Mouse (Mus musculus) right cerebral cortex, postnatal 14 days (tissue): ENCODE results near the gene Atp10a.
A peak's percentile ranks its signal among the peaks of the same experiment; 100 is the strongest.

Experiments used
- DNase-seq: peaks from one replicate; pipeline ENCODE4 v3.0.0; 2022

The Atp10a gene

DNA sequence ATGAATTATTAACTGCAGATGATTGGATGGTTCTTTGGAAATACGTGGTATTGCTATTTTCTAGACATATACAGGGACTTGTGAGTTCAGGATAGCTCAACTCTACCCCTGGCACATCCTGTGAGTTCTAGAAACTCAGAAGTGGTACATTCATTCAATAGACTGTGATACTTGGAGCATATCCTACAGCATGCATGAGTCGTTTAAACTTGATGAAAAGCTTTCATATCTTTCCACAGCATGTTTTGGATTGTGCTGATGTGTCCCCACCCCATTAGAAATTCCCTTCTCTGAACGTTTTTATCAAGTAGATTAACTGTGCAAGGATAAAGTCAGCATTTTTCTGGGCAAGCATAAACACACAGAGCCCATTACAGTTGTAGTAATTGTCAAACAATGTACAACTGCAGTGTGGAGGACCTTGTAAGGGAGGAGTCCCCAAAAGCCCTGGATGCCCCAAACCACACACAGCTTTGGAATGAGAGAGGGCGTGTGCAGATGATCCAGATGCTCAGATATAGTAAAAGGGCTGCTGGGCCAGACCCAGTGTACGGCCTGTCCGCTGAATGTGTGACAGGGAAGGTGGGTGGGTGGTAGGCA, 35.1 kb downstream of the Atp10a start:
- DNase-seq = no peak

DNA sequence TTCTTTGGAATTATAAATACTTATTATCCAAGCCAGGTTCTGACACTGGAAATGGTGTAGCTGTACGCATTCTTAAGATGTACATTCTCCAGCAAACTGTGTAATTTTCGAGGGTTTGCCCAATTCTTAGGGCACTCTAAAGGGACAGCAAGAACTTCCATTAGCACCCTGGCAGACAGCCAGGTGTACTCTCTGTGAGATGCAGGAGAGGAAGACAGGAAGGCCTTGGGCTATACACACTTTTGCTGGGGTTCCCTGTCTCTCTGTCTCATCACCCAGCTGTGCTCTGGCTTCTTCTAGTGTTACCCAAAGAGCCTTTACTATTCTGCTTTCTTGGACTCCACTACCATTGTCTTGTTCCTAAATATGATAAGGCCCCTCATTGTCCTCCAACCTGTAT, 36.7 kb downstream of the Atp10a start:
- DNase-seq = no peak

DNA sequence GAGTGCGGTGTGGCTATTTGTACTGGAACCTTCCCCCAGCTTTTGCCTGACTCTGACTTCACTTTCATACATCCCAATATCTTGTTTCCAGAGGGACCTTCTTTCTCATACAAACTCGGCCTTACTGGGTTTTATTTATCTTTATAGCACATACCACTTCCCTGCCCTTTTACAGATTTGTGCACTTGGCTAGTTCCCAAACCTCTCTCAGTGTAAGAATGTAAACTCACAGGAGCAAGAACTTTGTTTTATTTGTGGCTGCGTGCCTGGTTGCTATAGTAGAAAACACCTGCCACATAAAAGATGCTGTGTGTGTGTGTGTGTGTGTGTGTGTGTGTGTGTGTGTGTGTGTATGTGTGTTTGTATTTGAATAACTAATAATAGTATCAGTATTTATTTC, 37.4 kb downstream of the Atp10a start:
- no peak for DNase-seq

DNA sequence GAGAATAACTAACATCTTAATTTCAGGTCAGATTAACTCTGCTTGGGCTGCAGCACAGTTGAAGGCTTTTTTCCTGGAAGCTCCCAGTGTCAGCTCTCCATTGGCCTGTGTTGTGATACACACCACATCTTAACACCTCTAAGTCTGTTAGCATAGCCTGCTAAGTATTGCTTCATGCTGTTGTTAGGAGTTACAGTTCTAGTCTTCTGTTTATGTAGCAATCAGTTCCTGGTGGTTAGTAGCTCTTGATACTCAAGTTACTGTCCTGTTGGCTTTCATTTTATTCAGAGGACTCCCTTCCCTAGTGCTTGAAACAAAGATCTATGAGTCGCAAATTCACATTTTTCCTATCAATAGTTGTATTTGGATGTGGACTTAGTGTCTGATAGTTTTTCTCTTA, 39.7 kb downstream of the Atp10a start:
- no peak for DNase-seq

DNA sequence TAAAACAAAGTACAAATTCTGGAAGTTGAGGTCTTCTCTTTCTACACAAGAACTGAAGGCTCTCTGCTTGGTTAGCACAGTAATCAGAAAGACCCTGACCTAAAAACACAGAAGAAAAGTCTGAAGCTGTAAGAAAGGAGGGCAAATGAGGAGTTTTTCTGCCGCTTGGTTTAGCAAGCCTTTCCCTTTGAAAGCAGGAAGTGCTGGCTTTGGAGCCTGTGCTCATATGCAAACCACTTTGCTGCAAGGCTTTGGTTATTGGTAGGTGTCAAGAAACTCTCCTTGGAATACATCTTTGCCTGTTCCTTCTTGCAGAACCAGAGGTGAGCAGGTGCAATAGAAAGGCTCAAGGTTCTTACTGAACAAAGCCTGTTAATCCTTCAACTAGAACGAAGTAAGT, 41.1 kb downstream of the Atp10a start:
- DNase-seq = no peak

DNA sequence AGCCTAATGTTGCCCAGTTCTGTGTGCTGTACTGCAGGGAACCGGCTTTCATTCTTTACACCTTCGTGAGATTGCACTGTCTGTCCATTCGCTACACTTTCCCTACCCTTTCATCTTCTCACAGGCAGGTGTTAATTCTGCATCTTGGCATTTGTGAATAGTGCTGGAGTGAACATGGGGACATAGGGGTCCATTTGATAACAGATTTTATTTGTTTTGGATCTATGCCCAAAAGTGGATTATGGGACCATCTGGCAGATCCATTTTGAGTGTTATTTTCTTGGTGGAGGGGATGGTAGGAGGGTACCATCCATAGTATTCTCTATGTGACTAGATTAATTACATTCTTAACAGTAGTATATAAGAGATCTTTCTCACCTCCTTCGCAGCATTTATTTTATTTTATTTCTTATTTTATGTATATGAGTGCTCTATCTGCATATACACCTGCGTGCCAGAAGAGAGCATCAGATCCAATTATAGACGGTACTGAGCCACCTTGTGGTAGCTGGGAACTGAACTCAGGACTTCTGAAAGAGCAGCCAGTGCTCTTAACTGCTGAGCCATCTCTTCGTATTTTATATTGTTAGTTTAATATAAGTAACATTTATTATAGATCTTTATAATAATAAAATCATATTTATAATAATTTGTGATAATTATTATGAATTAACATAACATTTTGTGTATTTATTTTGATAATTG, 42.9 kb downstream of the Atp10a start:
- DNase-seq = no peak

- DNase-seq = no peak
These were observed 45.3 kb downstream of the Atp10a start for GRCm38 (mm10) chr7:58701311-58701710.

DNA sequence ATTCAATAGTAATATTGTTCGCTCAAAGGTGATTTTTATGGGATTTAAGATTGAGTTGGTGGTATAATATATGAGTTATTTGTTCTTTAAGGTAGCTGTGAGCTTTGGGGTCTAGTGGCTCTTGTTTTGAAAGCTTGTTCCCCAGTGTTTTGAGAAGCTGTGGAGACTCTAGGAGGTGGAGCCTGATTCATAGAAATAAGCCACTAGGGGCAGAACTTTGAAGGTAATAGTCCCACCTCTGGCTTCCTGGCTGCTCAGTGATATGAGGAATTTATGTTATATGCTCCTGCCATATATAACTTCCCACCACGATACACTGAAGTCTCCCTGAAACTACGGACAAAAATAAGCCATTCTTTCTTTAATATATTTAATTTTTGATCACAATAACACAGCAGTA, 49.2 kb downstream of the Atp10a start:
- no peak for DNase-seq

DNA sequence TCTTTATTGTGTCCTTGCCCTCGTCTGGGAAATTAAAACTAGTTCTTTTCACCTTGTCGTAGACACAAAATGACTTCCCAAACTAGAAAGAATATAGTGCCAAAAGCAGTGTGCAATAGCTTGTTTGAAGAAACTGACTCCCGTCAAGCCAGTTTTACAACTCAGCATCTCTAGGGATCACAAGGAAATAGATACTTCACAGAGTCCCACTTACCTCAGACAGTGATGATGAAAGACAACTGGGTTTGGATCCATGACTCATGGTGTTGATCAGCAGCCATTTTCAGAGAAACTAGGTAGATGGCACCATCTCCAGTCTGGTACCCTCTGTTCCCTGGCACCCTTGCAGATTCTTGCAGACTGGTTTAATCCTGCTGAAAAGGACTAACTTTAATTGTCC, 53.3 kb downstream of the Atp10a start:
- no peak for DNase-seq

DNA sequence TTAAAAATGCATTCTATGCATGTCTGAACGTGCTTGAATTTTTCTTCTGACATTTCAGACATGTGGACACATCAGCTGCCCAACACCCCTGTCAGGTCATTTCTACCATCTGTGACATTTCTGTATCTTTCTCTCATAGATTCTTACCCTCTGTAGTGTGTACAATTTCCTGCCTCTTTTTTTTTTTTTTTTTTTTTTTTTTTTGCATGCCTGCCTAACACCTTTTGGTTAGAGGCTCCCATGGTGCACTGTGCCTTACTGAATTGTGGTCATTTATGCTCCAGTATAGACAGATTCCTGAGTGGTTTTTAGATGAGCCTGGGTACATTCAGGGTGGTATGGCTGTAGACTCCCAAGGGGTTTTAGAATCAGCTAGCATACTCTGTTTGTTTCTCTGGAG, 54.3 kb downstream of the Atp10a start:
- DNase-seq = no peak

DNA sequence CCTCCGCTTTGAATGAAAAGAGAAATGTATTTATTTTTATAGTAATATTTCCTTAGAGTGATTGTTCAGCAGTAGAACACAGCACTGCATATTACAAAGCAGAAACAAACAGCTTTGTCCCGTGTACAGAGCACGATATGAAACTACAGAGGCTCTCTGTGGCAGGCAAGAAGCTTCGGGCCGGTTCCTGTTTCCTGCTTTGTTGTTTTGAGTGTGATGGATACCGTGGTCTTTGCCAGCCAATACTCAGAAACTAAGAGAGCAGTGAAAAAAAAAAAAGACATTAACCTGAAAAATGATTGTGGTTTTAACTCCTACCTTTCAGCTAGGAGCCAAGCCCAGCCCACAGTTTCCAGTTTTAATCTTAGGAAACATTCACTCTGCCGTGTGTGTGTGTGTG, 55.8 kb downstream of the Atp10a start:
- DNase-seq = no peak

DNA sequence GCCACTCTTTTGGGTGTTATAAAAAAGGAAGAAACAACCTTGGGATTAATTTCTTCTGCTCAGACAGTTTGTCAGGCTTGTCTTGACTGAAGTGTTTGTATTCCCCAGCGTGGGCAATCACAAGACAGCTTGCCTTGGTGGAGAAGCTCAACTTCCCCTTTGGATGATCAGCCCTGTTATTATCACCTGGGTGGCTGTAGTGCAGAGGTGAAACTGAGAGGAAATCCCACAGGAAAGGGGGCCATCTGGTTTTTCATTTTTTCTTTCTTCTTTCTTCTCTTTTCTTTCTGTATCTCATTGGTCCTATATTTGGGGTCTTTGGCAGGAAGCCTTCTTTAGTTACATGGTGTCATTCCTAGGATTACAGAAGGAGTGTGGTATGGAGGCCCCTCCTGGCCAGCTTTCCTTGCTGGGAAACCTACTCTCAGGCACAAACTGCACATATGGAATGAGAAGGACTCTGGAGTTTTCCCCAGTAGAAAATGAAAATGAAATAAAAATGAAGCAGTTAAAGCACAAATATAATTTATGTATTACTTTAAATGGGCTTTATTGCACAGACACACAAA, 59.7 kb downstream of the Atp10a start:
- no peak for DNase-seq

DNA sequence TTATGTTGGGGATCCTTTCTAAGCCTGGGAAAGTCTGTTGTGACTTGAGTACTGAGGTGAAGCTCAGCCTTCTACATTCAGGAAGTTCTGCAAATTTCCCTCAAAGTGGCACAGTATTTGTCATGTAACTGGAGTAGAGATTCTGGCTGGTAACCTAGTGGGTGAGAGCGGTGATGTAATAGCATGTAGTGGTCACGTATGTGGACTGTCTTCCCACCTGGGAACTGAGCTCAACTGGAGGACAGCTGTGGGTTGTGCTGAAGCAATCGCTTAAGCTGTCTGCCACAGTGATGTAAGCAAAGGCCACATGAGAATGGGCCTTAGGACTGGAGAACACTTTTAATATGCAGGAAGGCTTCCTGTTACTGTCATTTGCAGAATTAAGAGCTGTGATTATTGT, 60.7 kb downstream of the Atp10a start:
- DNase-seq = no peak

DNA sequence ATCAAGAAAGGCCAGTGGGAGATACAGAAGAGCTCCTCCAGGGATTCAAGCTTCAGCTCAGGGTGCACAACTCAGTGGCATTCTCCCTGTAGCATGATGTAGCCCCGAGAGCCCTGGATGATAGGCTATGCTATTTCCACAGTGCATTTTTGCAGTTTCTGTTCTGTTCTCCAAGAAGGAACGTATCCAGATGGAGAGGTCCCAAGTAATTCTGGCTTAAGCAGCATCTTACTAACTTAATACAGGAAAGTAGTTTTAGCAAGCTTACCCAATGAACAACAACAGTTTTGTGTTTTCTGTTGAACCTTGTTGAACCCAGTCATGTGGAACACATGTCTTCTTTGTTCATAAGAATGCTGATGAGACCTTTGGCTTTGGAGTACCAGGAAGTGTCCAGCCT, 62.6 kb downstream of the Atp10a start:
- DNase-seq = no peak

- DNase-seq = no peak
These were observed 63.4 kb downstream of the Atp10a start for GRCm38 (mm10) chr7:58719218-58719938.

- DNase-seq = no peak
These were observed 66.3 kb downstream of the Atp10a start for GRCm38 (mm10) chr7:58722250-58722649.

DNA sequence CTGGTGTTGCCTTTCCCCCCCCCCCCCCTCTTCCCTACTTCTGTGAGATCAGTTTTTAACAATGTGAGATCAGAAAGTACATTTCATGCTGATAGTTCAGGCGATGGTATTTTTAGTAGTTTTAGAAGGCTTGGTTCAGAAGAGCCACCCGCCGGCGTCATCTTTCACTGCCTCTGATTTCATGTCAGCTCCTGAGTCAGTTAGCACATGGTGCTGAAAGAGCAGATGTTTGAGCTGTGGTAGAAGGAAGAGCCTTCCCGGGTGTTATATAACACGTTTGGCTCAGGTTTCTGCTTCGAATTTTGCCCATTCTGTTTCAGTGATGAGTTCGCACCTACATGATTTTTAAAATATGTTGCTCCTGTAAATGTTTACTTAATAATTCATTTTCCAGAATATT, 74.2 kb downstream of the Atp10a start:
- peak; percentile 25 for DNase-seq

- DNase-seq = no peak
These were observed 74.9 kb downstream of the Atp10a start for GRCm38 (mm10) chr7:58730831-58731230.

GRCm38 (mm10) chr7:58732406-58732805, 76.4 kb downstream of the Atp10a start:
- no peak for DNase-seq

GRCm38 (mm10) chr7:58733490-58733901, 77.5 kb downstream of the Atp10a start:
- DNase-seq = no peak

GRCm38 (mm10) chr7:58736841-58737547, 81.0 kb downstream of the Atp10a start:
- no peak for DNase-seq

- no peak for DNase-seq
These were observed 84.2 kb downstream of the Atp10a start for GRCm38 (mm10) chr7:58740196-58740595.

DNA sequence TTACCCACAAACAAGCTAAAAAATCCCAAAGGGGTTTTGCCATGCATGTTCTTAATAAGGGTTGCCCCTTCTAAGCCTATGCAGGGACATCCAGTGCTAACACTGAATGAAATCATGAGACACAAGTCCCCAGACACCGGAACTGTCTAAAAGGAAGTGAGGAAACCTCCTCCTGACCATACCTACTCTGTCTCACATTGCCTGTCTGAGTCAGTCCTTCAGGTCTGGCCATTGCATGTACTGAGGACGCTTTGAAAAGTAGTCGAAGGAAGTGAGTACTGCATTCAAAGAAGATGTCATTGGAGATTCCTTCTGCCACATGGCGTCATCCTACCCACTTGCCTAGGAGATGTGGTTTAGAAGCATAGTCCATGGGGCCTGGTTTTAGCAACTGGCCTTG, 84.9 kb downstream of the Atp10a start:
- DNase-seq = no peak
